Mouse (Mus musculus): ENCODE data around the gene Pgls. TPM values are rescaled to one million over a fixed set of nuclear protein-coding genes. Genes with fewer than 3 reads are reported as not detected.

Pgls gene
- polyA plus RNA-seq, 1 experiment from 2014 or later = 251 TPM

DNA sequence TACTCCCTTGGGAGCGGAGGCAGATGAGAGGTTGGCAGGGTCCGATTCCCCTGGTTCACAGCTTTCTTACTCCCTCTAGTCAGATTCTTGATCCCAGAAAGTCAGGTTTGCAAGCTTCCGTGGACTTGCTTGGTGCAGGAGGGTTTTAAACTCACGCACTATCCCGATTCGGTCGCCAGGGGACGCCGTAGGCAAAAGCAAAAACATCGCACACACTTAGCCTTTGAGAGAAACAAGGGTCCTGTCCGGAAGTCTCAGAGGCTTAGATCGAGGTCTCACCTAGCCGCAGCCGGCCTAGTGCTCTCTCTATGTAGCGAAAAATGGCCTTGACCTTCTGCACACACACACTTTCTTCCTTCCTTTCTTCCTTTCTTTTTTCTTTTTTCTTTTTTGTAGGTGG is 30.6 kb upstream of the Pgls start:
- ATAC-seq (ENCODE audit: insufficient read depth) (0 out of 2 replicates have a peak, but pooled peaks have one; percentile 14), DNase-seq (peak; percentile 91)
- Histone ChIP-seq H3K9ac (no peak overlapping the region), H3K9me3 (ENCODE audit: low read depth, low read length) (no peaks in the 10 kb centered on the region), H3K4me1 (ENCODE audit: insufficient read depth) (peaks cover 3% of the 10 kb centered on the region; the same call in 1 of the 2 replicates), H3K27me3 (ENCODE audit: insufficient read depth, low read length) (peaks cover 60% of the 10 kb centered on the region), H3K4me3 (ENCODE audit: low read depth, low read length) (no peak overlapping the region), H3K36me3 (ENCODE audit: insufficient read depth) (no peaks in the 10 kb centered on the region), H3K4me2 (no peak overlapping the region), H3K27ac (ENCODE audit: low read depth) (no peak overlapping the region)
- peak; percentile 97 for TF ChIP-seq CTCF (IDR thresholded peaks at IDR 0.05; ENCODE audit: low read depth)
- WGBS = 2% methylated on average over 15 of the region's 15 CpGs

- H3K9ac ChIP-seq = no peak overlapping the region
- no peaks in the 10 kb centered on the region for H3K9me3 ChIP-seq (ENCODE audit: low read depth, low read length)
- under 1% methylated on average over 33 of the region's 33 CpGs for WGBS
- H3K27ac ChIP-seq (ENCODE audit: low read depth) = no peak overlapping the region
- H3K4me2 ChIP-seq = peak overlapping the region; percentile 51
- peak overlapping the region; percentile 24; the same call in 1 of the 2 replicates for H3K4me3 ChIP-seq (ENCODE audit: low read depth, low read length)
- peak; percentile 69 for TF ChIP-seq CTCF (IDR thresholded peaks at IDR 0.05; ENCODE audit: low read depth)
- H3K36me3 ChIP-seq (ENCODE audit: insufficient read depth) = no peaks in the 10 kb centered on the region
- ATAC-seq (ENCODE audit: insufficient read depth) = peak; percentile 26; the same call in 1 of the 2 replicates
- H3K4me1 ChIP-seq (ENCODE audit: insufficient read depth) = peaks cover 3% of the 10 kb centered on the region; the same call in 1 of the 2 replicates
- peak; percentile 74 for DNase-seq
- H3K27me3 ChIP-seq (ENCODE audit: insufficient read depth, low read length) = peaks cover 46% of the 10 kb centered on the region
Observed at GRCm38 (mm10) chr8:71562751-71563150, 29.2 kb upstream of the Pgls start.

DNA sequence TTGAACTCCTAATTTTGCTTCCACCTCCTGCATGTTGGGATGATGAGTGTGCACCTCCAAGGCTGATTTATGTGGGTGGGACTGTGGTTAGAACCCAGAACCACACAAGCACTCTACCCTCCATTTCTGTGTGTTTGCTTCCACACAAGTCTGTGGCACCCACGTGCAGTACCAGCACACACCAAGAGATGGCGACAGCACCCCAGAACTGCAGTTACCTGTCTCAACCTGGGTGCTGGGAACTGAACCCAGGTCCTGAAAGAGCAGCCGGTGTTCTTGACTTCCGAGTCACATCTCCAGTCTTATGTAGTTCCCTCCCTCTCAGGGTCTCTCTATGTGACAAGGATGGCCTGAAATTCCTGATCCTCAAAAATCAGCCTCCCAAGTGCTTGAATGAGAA is 28.0 kb upstream of the Pgls start:
- Histone ChIP-seq H3K27ac (ENCODE audit: low read depth) (no peak overlapping the region), H3K36me3 (ENCODE audit: insufficient read depth) (no peaks in the 10 kb centered on the region), H3K27me3 (ENCODE audit: insufficient read depth, low read length) (peaks cover 39% of the 10 kb centered on the region), H3K4me1 (ENCODE audit: insufficient read depth) (peaks cover 10% of the 10 kb centered on the region), H3K4me3 (ENCODE audit: low read depth, low read length) (no peak overlapping the region), H3K9ac (no peak overlapping the region), H3K9me3 (ENCODE audit: low read depth, low read length) (no peaks in the 10 kb centered on the region), H3K4me2 (no peak overlapping the region)
- no peak for DNase-seq
- WGBS = 81% methylated on average over 4 of the region's 4 CpGs
- no peak for ATAC-seq (ENCODE audit: insufficient read depth)
- TF ChIP-seq CTCF (IDR thresholded peaks at IDR 0.05; ENCODE audit: low read depth) = peak; percentile 51

DNA sequence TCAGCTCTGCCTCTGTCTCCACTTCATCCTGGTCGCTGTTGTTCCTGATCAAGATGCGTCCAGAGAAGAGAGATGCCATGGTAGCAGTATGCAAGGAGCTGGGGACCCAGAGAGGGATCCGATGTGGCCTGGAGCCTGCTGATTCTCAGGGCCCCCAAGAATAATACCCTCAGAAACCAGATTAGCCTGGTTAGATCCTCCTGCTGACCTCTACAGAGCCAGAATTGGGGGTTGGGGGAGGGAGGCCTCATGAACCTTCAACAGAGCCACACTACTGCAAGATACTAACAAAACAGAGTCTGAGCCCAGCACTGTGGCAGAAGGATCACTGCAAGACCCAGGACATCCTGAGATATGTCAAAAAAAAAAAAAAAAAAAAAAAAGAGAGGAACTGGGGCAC is 25.5 kb upstream of the Pgls start, which contains the start of gene Nxnl1:
Nxnl1 (minus strand) TSS at position 101 of the 400 bp plus-strand sequence.
- TF ChIP-seq CTCF (IDR thresholded peaks at IDR 0.05; ENCODE audit: low read depth) = no peak
- Histone ChIP-seq H3K4me1 (ENCODE audit: insufficient read depth) (peaks cover 10% of the 10 kb centered on the region), H3K9ac (no peak within 1 kb of the TSS), H3K36me3 (ENCODE audit: insufficient read depth) (no peaks in the 10 kb centered on the region), H3K4me2 (no peak within 1 kb of the TSS), H3K4me3 (ENCODE audit: low read depth, low read length) (no peak within 1 kb of the TSS), H3K27me3 (ENCODE audit: insufficient read depth, low read length) (peaks cover 21% of the 10 kb centered on the region), H3K9me3 (ENCODE audit: low read depth, low read length) (no peaks in the 10 kb centered on the region), H3K27ac (ENCODE audit: low read depth) (no peak within 1 kb of the TSS)
- no peak for DNase-seq
- 49% methylated on average over 3 of the region's 3 CpGs for WGBS
- no peak for ATAC-seq (ENCODE audit: insufficient read depth)

GRCm38 (mm10) chr8:71567587-71567986 is 24.4 kb upstream of the Pgls start:
- DNase-seq (no peak), ATAC-seq (ENCODE audit: insufficient read depth) (no peak)
- no peaks in the 10 kb centered on the region for H3K9me3 ChIP-seq (ENCODE audit: low read depth, low read length)
- peaks cover 8% of the 10 kb centered on the region for H3K4me1 ChIP-seq (ENCODE audit: insufficient read depth)
- no peak overlapping the region for H3K4me2 ChIP-seq
- H3K27me3 ChIP-seq (ENCODE audit: insufficient read depth, low read length) = peaks cover 10% of the 10 kb centered on the region
- no peaks in the 10 kb centered on the region for H3K36me3 ChIP-seq (ENCODE audit: insufficient read depth)
- no peak overlapping the region for H3K27ac ChIP-seq (ENCODE audit: low read depth)
- H3K4me3 ChIP-seq (ENCODE audit: low read depth, low read length) = no peak overlapping the region
- no peak for TF ChIP-seq CTCF (IDR thresholded peaks at IDR 0.05; ENCODE audit: low read depth)
- WGBS = 56% methylated on average over 7 of the region's 7 CpGs
- no peak overlapping the region for H3K9ac ChIP-seq

DNA sequence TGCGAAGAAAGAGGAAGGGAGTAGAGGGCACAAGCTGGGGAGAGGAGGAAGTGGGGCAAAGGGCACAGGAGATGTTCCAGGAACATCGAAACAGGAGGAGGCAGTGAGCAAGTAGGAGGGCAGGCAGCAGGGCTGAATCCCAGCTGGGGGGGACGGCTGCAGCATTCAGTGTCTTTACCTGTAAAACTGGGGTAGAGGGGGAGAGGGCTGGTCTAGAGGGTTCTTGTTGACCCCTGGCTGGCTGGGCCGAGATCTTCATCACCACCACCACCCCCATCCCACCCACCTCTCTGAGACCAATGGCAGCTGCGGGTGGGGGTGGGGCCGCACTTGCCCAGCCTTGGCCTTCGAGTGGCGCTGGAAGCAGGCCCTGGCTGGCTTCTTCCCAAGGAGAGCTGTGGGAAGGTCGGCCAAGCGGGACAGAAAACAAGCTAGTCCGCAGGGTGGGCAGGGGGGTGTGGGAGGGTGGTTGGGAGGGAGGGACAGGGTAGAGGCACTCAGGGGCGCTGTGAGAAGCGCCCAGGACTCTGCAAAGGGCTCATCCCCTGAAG is 23.5 kb upstream of the Pgls start, which contains the start of gene Slc27a1:
Slc27a1 (plus strand) TSS at position 496 of the 551 bp plus-strand sequence.
- TF ChIP-seq CTCF (IDR thresholded peaks at IDR 0.05; ENCODE audit: low read depth) = no peak
- no peaks in the 10 kb centered on the region for H3K36me3 ChIP-seq (ENCODE audit: insufficient read depth)
- WGBS = 11% methylated on average over 13 of the region's 13 CpGs
- no peaks in the 10 kb centered on the region for H3K9me3 ChIP-seq (ENCODE audit: low read depth, low read length)
- peak within 1 kb of the TSS; percentile 83 for H3K27ac ChIP-seq (ENCODE audit: low read depth)
- 0 out of 2 replicates have a peak, but pooled peaks cover 6% of the 10 kb centered on the region for H3K27me3 ChIP-seq (ENCODE audit: insufficient read depth, low read length)
- DNase-seq (peak; percentile 57), ATAC-seq (ENCODE audit: insufficient read depth) (no peak)
- peaks cover 7% of the 10 kb centered on the region; the same call in 1 of the 2 replicates for H3K4me1 ChIP-seq (ENCODE audit: insufficient read depth)
- peak within 1 kb of the TSS; percentile 80 for H3K4me2 ChIP-seq
- H3K9ac ChIP-seq = peak within 1 kb of the TSS; percentile 31
- H3K4me3 ChIP-seq (ENCODE audit: low read depth, low read length) = peak within 1 kb of the TSS; percentile 52

- Histone ChIP-seq H3K9me3 (ENCODE audit: low read depth, low read length) (no peaks in the 10 kb centered on the region), H3K27me3 (ENCODE audit: insufficient read depth, low read length) (0 out of 2 replicates have a peak, but pooled peaks cover 6% of the 10 kb centered on the region), H3K36me3 (ENCODE audit: insufficient read depth) (no peaks in the 10 kb centered on the region), H3K9ac (peak overlapping the region; percentile 20; the same call in 1 of the 2 replicates), H3K4me3 (ENCODE audit: low read depth, low read length) (peak overlapping the region; percentile 52), H3K27ac (ENCODE audit: low read depth) (peak overlapping the region; percentile 83; the same call in 1 of the 2 replicates), H3K4me2 (peak overlapping the region; percentile 80), H3K4me1 (ENCODE audit: insufficient read depth) (peaks cover 7% of the 10 kb centered on the region; the same call in 1 of the 2 replicates)
- DNase-seq (no peak), ATAC-seq (ENCODE audit: insufficient read depth) (no peak)
- 19% methylated on average over 6 of the region's 6 CpGs for WGBS
- no peak for TF ChIP-seq CTCF (IDR thresholded peaks at IDR 0.05; ENCODE audit: low read depth)
Observed at GRCm38 (mm10) chr8:71568941-71569340, 23.0 kb upstream of the Pgls start.
